Mouse (Mus musculus) gastrocnemius, adult 2 months (tissue): ENCODE data around the gene Bsn. TPM values are rescaled to one million over a fixed set of nuclear protein-coding genes. Genes with fewer than 3 reads are reported as not detected.
"Not testable (repeated sequence)": the region's sequence is repeated elsewhere in the genome, so short reads cannot be mapped to it uniquely, and the experiment has no call there.

Source experiments
- DNase-seq: peaks from one replicate; pipeline ENCODE4 v3.0.0; 2022
- H3K27ac ChIP-seq: fragments of 200-600 bp; 2 replicates; pipeline ENCODE4 v1.8.1; 2022; ENCODE audit warnings: mild to moderate bottlenecking
- H3K4me3 ChIP-seq: fragments of 200-600 bp; 2 replicates; pipeline ENCODE4 v1.8.1; 2022; ENCODE audit warnings: mild to moderate bottlenecking, moderate library complexity
- CTCF ChIP-seq: fragments of 200-600 bp; IDR thresholded peaks from 2 replicates; pipeline ENCODE4 v1.8.1; 2022; ENCODE audit warnings: antibody characterized with exemption, mild to moderate bottlenecking, moderate library complexity
- intact Hi-C: fragments of 180-260 bp; cut with DNase I; formaldehyde crosslinking; loops from one replicate; pipeline ENCODE4 v1.15.1; 2025
- total RNA-seq, 2 experiments: library from RNA; stranded (reverse); gene quantifications; 2 replicates each; pipeline ENCODE4 v1.2.3; 2021

The Bsn gene
- total RNA-seq, 2 experiments from 2014 or later: 0.03 TPM; not detected in 1

DNA sequence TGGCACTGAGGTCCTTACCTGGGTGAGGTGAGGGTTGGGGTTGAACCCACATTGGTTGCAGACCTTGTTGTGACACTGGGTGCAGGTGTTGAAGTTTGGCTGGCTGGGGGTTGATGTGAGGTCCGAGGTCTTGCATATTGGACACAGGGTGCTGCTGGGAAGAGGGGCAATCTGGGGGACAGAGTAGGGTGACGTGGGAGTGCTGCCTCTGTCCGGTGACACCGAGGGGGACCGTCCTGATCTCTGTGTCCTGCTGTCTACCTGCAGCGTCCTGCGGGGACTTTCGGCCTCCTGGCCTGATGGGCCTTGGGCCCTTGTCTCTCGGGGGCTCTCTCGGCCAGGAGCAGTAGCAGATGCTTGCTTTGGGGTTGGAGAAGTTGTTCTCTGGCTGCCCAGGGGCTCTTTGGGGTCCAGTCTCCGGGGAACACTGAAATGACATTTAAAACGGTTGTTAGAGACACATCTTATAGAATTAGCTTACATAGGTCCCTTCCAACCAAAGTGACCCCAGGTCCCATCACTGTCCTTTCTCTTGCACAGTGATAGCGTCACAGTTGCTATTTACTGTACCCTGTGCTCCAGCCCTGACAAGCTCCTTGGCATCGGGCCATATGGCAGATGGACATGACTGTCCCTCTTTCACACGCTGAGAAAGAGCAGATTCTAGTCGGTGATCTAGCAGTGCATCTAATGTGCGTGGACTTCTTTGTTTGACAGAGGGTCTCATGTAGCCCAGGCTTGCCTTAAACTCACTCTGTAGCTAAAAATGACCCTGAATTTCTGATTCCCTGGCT lies 50.8 kb downstream of the Bsn start:
- H3K27ac ChIP-seq: no peak overlapping the region
- DNase-seq: no peak
- no peak overlapping the region for H3K4me3 ChIP-seq
- intact Hi-C loops: loop anchor here (5.0 kb wide), 1 partner anchor 42 kb away; no protein-coding TSS in a partner anchor
- no peak for TF ChIP-seq CTCF

DNA sequence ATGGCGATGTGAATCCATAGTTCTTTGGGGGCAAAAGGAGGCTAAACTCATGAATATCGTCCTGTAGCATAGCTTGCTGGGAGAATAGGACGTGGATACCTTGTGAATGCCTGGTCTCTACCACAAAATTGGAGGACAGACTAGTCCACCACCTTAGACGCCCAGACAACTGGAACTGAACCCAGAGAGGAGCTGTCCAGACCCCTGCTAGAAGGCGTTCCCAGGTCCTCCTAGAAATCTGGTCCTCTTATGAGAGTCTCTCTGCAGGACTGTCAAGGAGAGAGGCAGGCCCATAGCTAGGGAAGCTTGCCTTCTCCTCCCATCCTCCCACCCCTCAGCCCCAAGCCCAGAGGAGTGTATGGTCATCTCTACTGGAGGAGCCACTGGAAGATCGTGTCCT lies 52.1 kb downstream of the Bsn start:
- no peak overlapping the region for H3K4me3 ChIP-seq
- intact Hi-C loops: loop anchor here (5.0 kb wide), 1 partner anchor 41 kb away; no protein-coding TSS in a partner anchor
- no peak for DNase-seq
- TF ChIP-seq CTCF: no peak
- H3K27ac ChIP-seq: no peak overlapping the region

DNA sequence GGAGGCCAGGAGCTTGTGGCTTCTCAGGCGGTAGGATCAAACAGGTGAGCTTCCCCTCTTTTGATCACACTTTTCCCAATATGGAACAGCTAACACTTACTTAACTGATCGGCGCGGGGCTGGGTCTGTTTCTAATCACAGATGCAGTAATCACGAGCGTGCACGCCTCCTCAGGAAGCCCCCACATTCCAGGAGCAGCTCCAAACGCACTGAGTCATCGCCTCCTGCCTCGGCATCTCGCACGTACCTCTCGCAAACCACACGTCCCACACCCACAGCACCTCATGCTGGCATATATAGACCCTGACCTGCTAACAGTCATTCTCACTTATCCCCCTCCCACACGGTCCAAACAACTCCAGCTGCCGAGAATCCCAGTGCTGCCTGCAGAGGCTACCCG lies 52.7 kb downstream of the Bsn start:
- DNase-seq: no peak
- Histone ChIP-seq H3K27ac (no peak overlapping the region; the same call in 1 of the 2 replicates), H3K4me3 (no peak overlapping the region)
- no peak for TF ChIP-seq CTCF
- intact Hi-C loops: loop anchor here (5.0 kb wide), 1 partner anchor 40 kb away; no protein-coding TSS in a partner anchor

DNA sequence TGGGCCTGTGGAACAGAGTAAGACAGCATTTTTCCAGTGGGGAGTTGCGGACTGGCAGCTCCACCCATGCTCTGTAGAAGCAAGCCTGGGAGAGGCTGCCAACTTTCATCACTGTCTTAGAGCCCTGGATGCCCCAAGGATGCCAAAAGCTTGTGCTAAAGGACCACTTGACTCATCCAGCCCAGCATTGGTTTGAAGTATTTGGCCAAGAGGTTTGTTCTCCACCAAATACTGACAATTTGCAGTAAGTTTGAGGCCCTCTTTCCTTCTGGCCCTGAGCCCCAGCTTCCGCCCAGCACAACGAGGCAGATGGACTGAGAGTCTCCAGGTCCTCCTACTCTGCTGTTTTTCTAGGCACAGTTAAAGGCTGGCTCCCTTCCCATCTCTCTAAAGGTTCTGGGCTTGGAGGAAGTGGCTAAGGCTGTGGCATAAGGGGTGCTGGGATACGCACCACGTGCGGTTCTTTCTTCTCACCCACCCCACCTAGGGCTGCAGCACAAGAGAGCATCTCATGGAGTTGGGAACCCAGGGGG lies 53.2 kb downstream of the Bsn start:
- TF ChIP-seq CTCF: no peak
- DNase-seq: no peak
- intact Hi-C loops: loop anchor here (5.0 kb wide), 1 partner anchor 40 kb away; no protein-coding TSS in a partner anchor
- Histone ChIP-seq H3K4me3 (no peak overlapping the region), H3K27ac (no peak overlapping the region; the same call in 1 of the 2 replicates)

GRCm38 (mm10) chr9:108136225-108136624 lies 54.0 kb downstream of the Bsn start:
- intact Hi-C loops: loop anchor here (5.0 kb wide), 1 partner anchor 39 kb away; no protein-coding TSS in a partner anchor
- Histone ChIP-seq H3K4me3 (no peak overlapping the region), H3K27ac (no peak overlapping the region)
- peak; percentile 62 for TF ChIP-seq CTCF
- DNase-seq: no peak

DNA sequence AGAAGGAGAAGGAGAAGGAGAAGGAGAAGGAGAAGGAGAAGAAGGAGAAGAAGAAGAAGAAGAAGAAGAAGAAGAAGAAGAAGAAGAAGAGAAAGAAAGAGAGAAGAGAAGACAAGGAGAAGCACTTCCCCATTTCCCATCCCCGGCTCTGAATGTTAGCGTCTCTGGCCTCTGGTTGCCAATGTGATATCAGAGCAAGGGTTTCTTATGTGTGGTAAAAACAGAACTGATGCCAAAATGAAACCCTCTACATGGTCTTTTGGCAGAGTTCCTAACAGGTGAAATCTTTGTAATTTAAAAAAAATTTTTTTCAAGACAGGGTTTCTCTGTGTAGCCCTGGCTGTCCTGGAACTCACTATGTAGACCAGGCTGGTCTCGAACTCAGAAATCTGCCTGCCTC lies 54.5 kb downstream of the Bsn start:
- not testable (repeated sequence) for H3K27ac ChIP-seq, DNase-seq, H3K4me3 ChIP-seq
- intact Hi-C loops: loop anchor here (5.0 kb wide), 1 partner anchor 38 kb away; no protein-coding TSS in a partner anchor

DNA sequence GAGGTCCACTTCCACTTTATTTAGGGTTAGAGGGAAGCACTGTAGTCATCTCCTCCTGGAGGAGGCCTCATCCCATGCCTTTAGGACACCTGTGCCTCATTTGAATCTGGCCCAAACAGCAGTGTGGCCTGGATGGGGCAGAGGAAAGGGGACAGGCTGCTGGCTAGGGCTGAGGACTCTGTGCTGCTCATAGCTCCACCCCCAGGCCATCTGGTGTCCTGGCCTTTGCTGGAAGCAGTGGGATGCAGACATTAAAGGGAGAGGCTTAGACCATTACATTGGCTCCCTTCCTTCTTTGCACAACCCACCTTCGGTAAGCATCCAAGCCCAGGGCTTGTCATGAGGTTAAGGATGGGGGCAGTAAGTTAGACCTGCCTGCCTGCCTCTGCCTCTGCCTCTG lies 56.7 kb downstream of the Bsn start:
- DNase-seq: no peak
- intact Hi-C loops: no loop called here
- no peak overlapping the region for H3K27ac ChIP-seq
- no peak for TF ChIP-seq CTCF
- no peak overlapping the region for H3K4me3 ChIP-seq

- no peak for DNase-seq
- no peak for TF ChIP-seq CTCF
- Histone ChIP-seq H3K27ac (no peak overlapping the region), H3K4me3 (no peak overlapping the region)
- intact Hi-C loops: no loop called here
These were observed 57.8 kb downstream of the Bsn start for GRCm38 (mm10) chr9:108132373-108132772.

DNA sequence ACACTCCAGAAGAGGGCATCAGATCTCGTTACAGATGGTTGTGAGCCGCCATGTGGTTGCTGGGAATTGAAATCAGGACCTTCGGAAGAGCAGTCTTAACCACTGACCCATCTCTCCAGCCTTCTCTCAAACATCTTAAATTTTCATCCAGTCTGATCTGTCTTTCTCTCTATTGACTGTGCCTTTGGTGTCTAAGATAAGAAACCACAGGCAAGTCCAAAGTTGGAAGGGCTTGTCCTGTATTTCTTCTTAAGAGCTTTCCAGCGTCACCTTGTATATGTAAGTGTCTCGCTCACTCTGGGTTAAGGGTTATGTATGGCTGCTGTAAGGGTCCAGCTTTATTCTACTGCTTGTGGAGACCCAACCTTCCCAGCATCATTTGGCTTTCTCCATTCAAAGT lies 58.7 kb downstream of the Bsn start:
- H3K4me3 ChIP-seq: no peak overlapping the region
- intact Hi-C loops: no loop called here
- DNase-seq: no peak
- no peak overlapping the region for H3K27ac ChIP-seq
- TF ChIP-seq CTCF: no peak

GRCm38 (mm10) chr9:108129042-108129948 lies 60.9 kb downstream of the Bsn start:
- intact Hi-C loops: no loop called here
- no peak for DNase-seq
- Histone ChIP-seq H3K4me3 (no peak overlapping the region), H3K27ac (no peak overlapping the region)
- TF ChIP-seq CTCF: no peak

- no peak overlapping the region for H3K4me3 ChIP-seq
- no peak overlapping the region for H3K27ac ChIP-seq
- no peak for DNase-seq
- intact Hi-C loops: no loop called here
- TF ChIP-seq CTCF: no peak
These were observed 61.9 kb downstream of the Bsn start for GRCm38 (mm10) chr9:108128248-108128647.

GRCm38 (mm10) chr9:108126436-108127180 lies 63.6 kb downstream of the Bsn start:
- intact Hi-C loops: no loop called here
- H3K27ac ChIP-seq: no peak overlapping the region
- DNase-seq: no peak
- no peak overlapping the region for H3K4me3 ChIP-seq
- no peak for TF ChIP-seq CTCF
